Mouse (Mus musculus) left cerebral cortex, adult 18-20 months (tissue): ENCODE data around the gene Trmt2b. TPM values are rescaled to one million over a fixed set of nuclear protein-coding genes. Genes with fewer than 3 reads are reported as not detected.
"Not testable (repeated sequence)": the region's sequence is repeated elsewhere in the genome, so short reads cannot be mapped to it uniquely, and the experiment has no call there.

Experiments
- DNase-seq, 2 experiments: peaks; one replicate each; pipeline ENCODE4 v3.0.0; 2021 to 2022; ENCODE audit warnings: low spot score in 2 of 2, mixed read lengths in 1 of 2
- total RNA-seq, 2 experiments: library from RNA; stranded (reverse); gene quantifications; 2 replicates each; pipeline ENCODE4 v1.2.3; 2021

Gene Trmt2b
- total RNA-seq, 2 experiments from 2014 or later, result 9.8 to 11.6 TPM

- DNase-seq, result no peak
Measured at GRCm38 (mm10) chrX:134221856-134222255, 54.9 kb downstream of the Trmt2b start, which contains the start of gene Nox1. Gene Nox1 (minus strand): TSS chrX:134221956.

- DNase-seq, result no peak
Measured at GRCm38 (mm10) chrX:134220618-134221017, 56.2 kb downstream of the Trmt2b start.

- no peak for DNase-seq
Measured at GRCm38 (mm10) chrX:134218161-134218560, 58.6 kb downstream of the Trmt2b start.

GRCm38 (mm10) chrX:134211151-134211642 lies 65.6 kb downstream of the Trmt2b start:
- peak; percentile 6 to 27 for DNase-seq

- DNase-seq, result no peak
Measured at GRCm38 (mm10) chrX:134208491-134208890, 68.3 kb downstream of the Trmt2b start.

GRCm38 (mm10) chrX:134187201-134187600 lies 89.6 kb downstream of the Trmt2b start, which contains the start of gene Arl13a:
Gene Arl13a (plus strand): TSS chrX:134187501.
- not testable (repeated sequence) for DNase-seq

- DNase-seq, result no peak
Measured at GRCm38 (mm10) chrX:134174699-134175098, 102.1 kb downstream of the Trmt2b start.

Other genes with a start within 250 kb of the Trmt2b start
- gene Cstf2, start 217.8 kb downstream of the Trmt2b start, total RNA-seq, result 100 to 1,000 TPM; 126 to 127 TPM
- gene Xkrx, start 114.9 kb downstream of the Trmt2b start, total RNA-seq, result 1 to 10 TPM; 1.3 to 1.8 TPM
- not detected for gene Arl13a, start 89.5 kb downstream of the Trmt2b start, total RNA-seq
- gene Nox1, start 55.0 kb downstream of the Trmt2b start, total RNA-seq, result not detected
- 10 to 100 TPM; 64.0 to 64.1 TPM for gene Tmem35a, start 18.2 kb upstream of the Trmt2b start, total RNA-seq
- under 1 TPM; 0.37 to 0.44 TPM for gene Cenpi, start 31.1 kb upstream of the Trmt2b start, total RNA-seq
- 10 to 100 TPM; 49.4 to 55.2 TPM for gene Drp2, start 127.6 kb upstream of the Trmt2b start, total RNA-seq
- gene Taf7l, start 199.5 kb upstream of the Trmt2b start, total RNA-seq, result not detected